In genomic region chr6:66962582-66963043, GRCm38 (mm10) we compare ENCODE assay signal across 8 mouse cellular contexts.
DNase-seq lines count a peak whose midpoint lies in the region; ATAC-seq lines count a peak whose summit lies in the region.

No protein-coding gene starts in this region.

- peak; percentile 81 for ATAC-seq in forebrain, embryonic 16.5 days
- ATAC-seq in hindbrain, embryonic 12.5 days (ENCODE audit: low FRiP score): peak; percentile 83
- peak; percentile 64 for ATAC-seq in megakaryocyte progenitor cell, adult 5-6 weeks (replicated peaks; ENCODE audit: poor library complexity)

- H3K27ac ChIP-seq in forebrain, embryonic 16.5 days (ENCODE audit: low read length): no peak overlapping the region
- H3K27ac ChIP-seq in hindbrain, embryonic 12.5 days: no peak overlapping the region

- no peak overlapping the region for H3K4me2 ChIP-seq in forebrain, embryonic 16.5 days (ENCODE audit: low read length)
- no peak overlapping the region for H3K4me2 ChIP-seq in hindbrain, embryonic 12.5 days (replicated peaks)

- no peak overlapping the region for H3K4me3 ChIP-seq in forebrain, embryonic 16.5 days (replicated peaks; ENCODE audit: low read length)
- no peak overlapping the region for H3K4me3 ChIP-seq in hindbrain, embryonic 12.5 days

- WGBS in forebrain, embryonic 16.5 days: 20% methylated on average over 2 of the region's 2 CpGs
- 37% methylated on average over 2 of the region's 2 CpGs for WGBS in hindbrain, embryonic 12.5 days

- H3K9me3 ChIP-seq in forebrain, embryonic 16.5 days (ENCODE audit: control insufficient read depth, low read length): no peaks in the 10 kb centered on the region
- H3K9me3 ChIP-seq in hindbrain, embryonic 12.5 days (replicated peaks): no peaks in the 10 kb centered on the region

- no peak overlapping the region for H3K9ac ChIP-seq in forebrain, embryonic 16.5 days (replicated peaks; ENCODE audit: low read depth, low read length)
- H3K9ac ChIP-seq in hindbrain, embryonic 12.5 days: no peak overlapping the region

- H3K4me1 ChIP-seq in forebrain, embryonic 16.5 days (replicated peaks; ENCODE audit: control insufficient read depth, insufficient read depth, low read length): peaks cover 4% of the 10 kb centered on the region
- peaks cover 7% of the 10 kb centered on the region for H3K4me1 ChIP-seq in hindbrain, embryonic 12.5 days

- H3K36me3 ChIP-seq in forebrain, embryonic 16.5 days (ENCODE audit: control insufficient read depth, insufficient read depth): no peaks in the 10 kb centered on the region
- no peaks in the 10 kb centered on the region for H3K36me3 ChIP-seq in hindbrain, embryonic 12.5 days
- no peaks in the 10 kb centered on the region for H3K36me3 ChIP-seq in splenic B cell, adult 2 months (ENCODE audit: control insufficient read depth, insufficient read depth, low read length, poor library complexity, severe bottlenecking)

- peak; percentile 31 for DNase-seq in thymus, postnatal 14 days
- DNase-seq in thymus, adult 18-20 months: no peak
- peak; percentile 40 to 49 for DNase-seq in cerebellum, adult 18-20 months
- DNase-seq in left cerebral cortex, adult 18-20 months (ENCODE audit: low spot score in 2 of 2): peak; percentile 31 to 39
- peak; percentile 81 for DNase-seq in splenic B cell, adult 2 months (ENCODE audit: low read depth, low spot score)

- H3K27me3 ChIP-seq in forebrain, embryonic 16.5 days (replicated peaks; ENCODE audit: control insufficient read depth, insufficient read depth, low read length): no peaks in the 10 kb centered on the region
- no peaks in the 10 kb centered on the region for H3K27me3 ChIP-seq in hindbrain, embryonic 12.5 days
- no peaks in the 10 kb centered on the region for H3K27me3 ChIP-seq in splenic B cell, adult 2 months (ENCODE audit: control insufficient read depth, insufficient read depth, low read length, poor library complexity, severe bottlenecking)

Comparison
In these comparisons a context has a peak if more than half of its experiments do, and no peak if none do; other contexts are left out.
1. DNase-seq: peak in thymus, postnatal 14 days (single experiment), cerebellum, adult 18-20 months (2 of 2), left cerebral cortex, adult 18-20 months (2 of 2) and splenic B cell, adult 2 months (single experiment); none in thymus, adult 18-20 months (0 of 2).
2. Peak in every context shown above with its lines, with median percentiles within 50 percentile points of each other: ATAC-seq.